Mouse (Mus musculus) embryo, embryonic 9.5 days (tissue): ENCODE measurements around the gene Rftn1.
A peak's percentile ranks its signal among the peaks of the same experiment; 100 is the strongest.

Experiments used
- DNase-seq: peaks from one replicate; pipeline ENCODE4 v3.0.0-alpha.2; 2017; ENCODE audit errors: extremely low spot score

The Rftn1 gene

DNA sequence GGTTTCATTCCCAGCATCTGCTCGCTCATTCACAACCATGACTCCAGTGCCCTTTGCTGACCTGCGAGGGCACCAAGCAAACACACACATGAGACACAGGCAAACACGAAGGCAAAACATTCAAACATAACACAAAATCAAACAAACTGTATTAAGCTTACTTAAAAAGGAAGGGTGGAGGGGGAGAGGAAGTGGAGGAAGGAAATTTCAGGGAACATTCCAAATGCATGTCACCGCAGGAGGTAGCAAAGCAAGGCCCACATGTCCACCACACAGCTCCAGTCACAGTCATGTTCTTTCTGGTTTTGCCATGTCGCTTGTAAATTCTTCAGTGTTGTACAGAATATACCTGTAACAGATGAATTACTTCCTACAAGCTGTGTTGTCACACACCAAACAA lies 207.0 kb downstream of the Rftn1 start:
- no peak for DNase-seq

GRCm38 (mm10) chr17:49982611-49983390 lies 207.7 kb downstream of the Rftn1 start:
- DNase-seq, result no peak

DNA sequence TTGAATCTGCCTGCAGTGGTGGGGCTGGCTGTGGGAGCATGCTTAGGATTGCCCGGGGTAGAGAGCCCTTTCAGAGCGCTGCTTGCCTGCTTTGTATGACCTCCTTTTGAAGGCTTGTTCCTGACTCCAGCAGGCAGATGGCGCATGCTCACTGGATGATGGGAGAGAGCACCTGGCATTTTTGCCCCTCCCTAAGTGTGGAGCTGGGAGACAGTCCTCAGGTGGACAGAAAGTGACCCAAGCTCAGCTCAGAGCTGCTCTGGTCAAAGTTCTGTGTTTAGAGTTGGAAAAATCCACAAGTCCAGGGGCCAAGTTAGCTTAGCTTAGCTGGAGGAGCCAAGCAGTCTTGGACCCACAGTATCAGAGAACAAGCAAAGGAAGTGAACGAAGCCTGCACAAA lies 208.9 kb downstream of the Rftn1 start:
- no peak for DNase-seq

DNA sequence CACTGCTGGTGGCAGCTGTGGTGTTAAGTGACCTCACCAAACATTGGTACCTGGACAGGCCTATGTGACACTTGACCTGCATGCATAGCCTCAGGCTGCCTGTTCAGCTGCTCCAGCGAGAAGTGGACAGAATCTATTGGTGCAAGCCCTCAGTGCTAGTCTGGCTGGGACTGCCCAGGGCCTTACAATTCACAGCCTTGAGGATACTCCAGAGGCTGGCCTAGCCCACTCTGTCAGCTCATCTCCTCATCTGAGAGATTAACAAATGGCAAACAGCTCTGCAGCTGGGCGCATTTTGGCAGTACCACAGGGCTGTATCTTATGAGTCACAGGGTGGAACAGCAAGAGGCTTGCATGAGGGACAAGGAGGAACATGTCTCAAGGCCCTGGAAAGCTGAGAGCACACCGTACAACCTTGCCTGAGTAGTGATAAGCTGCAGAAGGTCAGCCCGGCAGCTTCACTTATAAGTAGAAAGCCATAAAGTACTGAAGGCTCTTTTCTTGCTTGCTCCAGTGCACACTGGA lies 210.7 kb downstream of the Rftn1 start:
- no peak for DNase-seq

- DNase-seq, result no peak
Observed at GRCm38 (mm10) chr17:49977424-49977790, 213.1 kb downstream of the Rftn1 start.

- DNase-seq, result no peak
Observed at GRCm38 (mm10) chr17:49976678-49977423, 213.6 kb downstream of the Rftn1 start.

DNA sequence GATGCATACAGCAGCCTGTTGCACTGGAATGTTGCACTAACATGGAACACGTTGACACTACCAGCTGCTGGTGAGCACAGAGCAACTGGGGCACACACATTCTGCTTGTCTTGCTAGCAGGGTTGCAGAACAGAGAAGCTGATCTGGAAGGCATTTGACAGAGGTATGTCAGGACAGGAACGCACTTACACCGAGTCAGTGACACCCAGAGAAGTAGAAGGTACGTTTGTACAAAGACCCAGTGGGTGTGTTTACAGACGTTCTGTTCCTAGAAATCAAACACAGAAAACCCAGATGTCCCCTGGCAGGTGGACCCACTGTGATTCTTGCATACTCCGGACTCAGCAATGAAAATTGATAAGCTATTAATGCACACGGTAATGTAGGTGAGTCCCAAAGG lies 215.0 kb downstream of the Rftn1 start:
- DNase-seq, result no peak

- no peak for DNase-seq
Observed at GRCm38 (mm10) chr17:49974996-49975395, 215.5 kb downstream of the Rftn1 start.

DNA sequence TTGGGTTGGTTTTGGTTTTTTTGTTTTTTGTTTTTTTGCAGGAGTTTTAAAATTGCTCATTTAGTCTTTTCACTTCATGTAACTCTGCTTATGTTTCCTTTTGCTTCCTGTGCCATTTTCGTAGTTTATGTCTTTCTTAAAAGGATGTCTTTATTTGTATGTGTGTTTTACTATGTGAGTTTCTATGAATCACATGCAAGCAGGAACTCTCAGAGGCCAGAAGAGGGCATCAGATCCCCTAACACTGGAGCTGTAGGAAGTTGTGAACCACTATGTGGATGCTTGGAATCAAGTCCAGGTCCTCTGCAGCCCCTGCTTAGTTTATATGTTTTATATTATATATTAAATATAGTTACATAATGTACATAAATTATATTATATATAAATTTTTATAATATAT lies 218.3 kb downstream of the Rftn1 start:
- DNase-seq, result no peak

DNA sequence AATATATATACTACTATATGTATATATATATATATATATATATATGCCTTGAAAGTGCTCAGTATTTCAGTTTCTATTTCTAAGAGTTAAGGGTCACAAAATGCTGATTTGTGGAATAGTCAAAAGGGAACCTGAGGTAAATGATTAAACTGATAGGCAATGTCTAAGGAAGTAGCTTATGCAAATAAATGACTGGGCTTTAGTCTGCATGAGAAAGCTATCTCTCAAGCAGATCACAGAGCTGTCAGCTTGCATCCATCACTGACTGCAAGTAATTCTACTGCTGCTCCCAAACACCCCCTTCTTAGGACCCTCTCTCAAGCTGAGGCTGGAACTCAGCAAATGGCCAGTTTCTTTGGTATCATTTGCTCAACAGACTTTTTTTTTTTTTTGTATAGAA lies 219.4 kb downstream of the Rftn1 start:
- DNase-seq, result no peak

- peak; percentile 53 for DNase-seq
Observed at GRCm38 (mm10) chr17:49968467-49969207, 221.8 kb downstream of the Rftn1 start.

DNA sequence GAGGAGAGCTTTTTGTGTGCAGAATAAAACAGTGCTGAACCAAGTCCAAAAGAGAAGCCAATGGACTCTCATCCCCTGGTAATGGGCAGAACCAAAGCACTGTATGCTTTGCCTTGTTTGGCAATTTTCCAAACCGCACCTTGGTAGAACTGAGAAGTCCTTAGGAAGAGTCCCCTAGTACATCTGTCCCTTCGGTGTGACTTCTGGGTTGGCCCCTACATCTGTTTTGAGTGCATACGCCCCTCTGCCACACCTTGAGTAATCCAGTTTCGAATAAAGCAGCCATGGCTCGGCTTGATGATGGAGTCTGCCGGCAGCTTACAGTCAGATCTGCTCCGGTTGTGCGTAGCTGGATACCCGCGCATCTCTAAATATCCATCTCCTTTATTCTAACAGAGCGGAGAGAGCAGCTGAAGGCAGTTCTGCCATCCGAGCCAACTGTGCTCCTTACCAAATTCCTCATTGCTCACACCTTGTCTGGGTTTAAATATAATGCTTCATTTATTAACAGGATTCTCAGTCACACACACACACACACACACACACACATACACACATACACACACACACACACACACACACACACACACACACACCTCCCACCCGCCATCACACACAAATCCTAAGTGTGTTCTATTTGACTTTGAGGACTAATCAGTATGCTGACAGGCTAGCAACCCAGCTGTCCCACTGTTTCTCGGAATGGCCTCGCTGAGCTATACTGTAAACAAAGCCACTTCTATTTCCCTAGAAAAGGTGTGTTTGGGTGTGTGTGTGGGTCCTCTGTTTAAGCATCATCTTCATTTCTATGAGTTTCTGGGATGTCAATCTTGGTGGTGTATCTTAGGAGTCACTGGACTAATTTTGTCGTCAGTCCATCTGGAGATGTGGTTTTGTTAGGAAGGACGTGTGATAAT lies 224.4 kb downstream of the Rftn1 start:
- no peak for DNase-seq

- no peak for DNase-seq
Observed at GRCm38 (mm10) chr17:49965035-49965434, 225.4 kb downstream of the Rftn1 start.

- DNase-seq, result no peak
Observed at GRCm38 (mm10) chr17:49964471-49964870, 226.0 kb downstream of the Rftn1 start.

DNA sequence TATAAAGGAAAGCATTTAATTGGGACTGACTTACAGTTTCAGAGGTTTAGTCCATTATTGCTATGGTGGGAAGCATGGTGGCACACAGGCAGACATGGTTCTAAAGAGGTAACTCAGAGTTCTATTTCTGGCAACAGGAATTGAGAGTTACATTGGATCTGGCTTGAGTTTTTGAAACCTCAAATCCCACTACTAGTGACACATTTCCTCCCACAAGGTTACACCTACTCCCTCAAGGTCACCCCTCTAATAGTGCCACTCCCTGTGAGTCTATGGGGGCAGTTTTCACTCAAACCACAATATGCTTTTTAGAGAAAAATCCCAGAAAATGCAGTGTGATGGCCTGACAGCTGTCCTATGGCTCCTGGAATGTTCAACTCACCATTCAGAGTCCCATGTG lies 231.5 kb downstream of the Rftn1 start:
- DNase-seq, result no peak

- DNase-seq, result peak; percentile 34
Observed at GRCm38 (mm10) chr17:49951856-49952607, 238.4 kb downstream of the Rftn1 start.

- DNase-seq, result peak; percentile 72
Observed at GRCm38 (mm10) chr17:49951491-49951855, 239.0 kb downstream of the Rftn1 start.

DNA sequence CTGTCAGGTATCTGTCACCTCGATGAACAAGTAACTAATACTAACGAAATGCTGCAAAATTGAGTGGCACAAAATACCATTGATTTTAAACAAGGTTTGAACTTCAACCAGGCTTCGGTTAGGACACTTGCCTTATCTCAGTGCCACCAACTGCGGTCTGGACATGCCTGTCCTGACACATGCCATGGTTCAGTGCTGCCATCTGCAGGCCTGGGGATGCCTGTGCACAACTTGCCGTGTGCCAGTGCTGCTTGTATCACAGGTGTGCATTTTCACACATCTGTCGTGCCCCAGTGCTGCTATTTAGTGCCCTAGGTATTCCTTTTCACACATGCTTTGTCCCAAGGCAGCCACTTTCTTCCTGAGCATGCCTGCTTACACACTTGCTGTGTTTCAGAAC lies 247.8 kb downstream of the Rftn1 start:
- peak; percentile 20 for DNase-seq
